Mouse (Mus musculus): ENCODE measurements at regions not wholly inside any gene's neighbourhood (a gene's known extent, or its start where the extent isn't known, plus 50 kb on each side); places are given as distances from the start of the nearest gene placed in this dataset.

DNA sequence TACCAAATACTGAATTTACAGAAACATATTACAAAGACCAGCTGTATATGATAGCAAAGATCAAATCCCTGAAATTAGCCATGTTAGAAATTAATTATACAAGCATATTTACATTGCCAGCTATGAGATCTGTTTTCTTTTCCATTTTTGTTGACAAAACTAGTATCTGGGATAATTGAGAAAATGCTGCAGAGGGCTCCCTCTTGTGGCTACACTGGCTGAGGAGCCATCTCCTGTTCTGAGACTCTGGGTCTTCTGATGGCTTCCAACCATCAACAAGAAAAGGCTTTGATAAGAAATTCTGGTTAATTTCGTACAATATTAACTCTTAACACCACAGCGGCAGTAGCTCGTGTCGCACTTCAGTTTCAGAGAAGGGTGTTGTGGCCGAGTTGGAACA is 466.9 kb downstream of the Cdh9 start:
- TF ChIP-seq CTCF (conservative IDR thresholded peaks at IDR 0.05; ENCODE audit: insufficient read depth, insufficient read length, low read depth, low read length) = peak; percentile 37
- TF ChIP-seq POLR2A (IDR thresholded peaks at IDR 0.05; ENCODE audit: low read depth, low read length) = no peak

Data from kidney, adult 2 months (tissue).